8 mouse cellular contexts compared by ENCODE assay signal in genomic region chr5:93136956-93137586, GRCm38 (mm10). TPM values are rescaled to one million over a fixed set of nuclear protein-coding genes. Genes with fewer than 3 reads are reported as not detected.
DNase-seq lines count a peak whose midpoint lies in the region; ATAC-seq lines count a peak whose summit lies in the region.

No protein-coding gene starts in this region.

- H3K4me3 ChIP-seq in kidney, embryonic 15.5 days (replicated peaks), result no peak overlapping the region
- H3K4me3 ChIP-seq in heart, embryonic 12.5 days, result no peak overlapping the region
- no peak overlapping the region for H3K4me3 ChIP-seq in limb, embryonic 11.5 days (ENCODE audit: low read depth, low read length)

- ATAC-seq in kidney, embryonic 15.5 days (replicated peaks; ENCODE audit: low FRiP score), result no peak
- peak; percentile 70 for ATAC-seq in common myeloid progenitor, adult 5-6 weeks (replicated peaks; ENCODE audit: low read depth, poor library complexity, severe bottlenecking)
- ATAC-seq in heart, embryonic 12.5 days (ENCODE audit: insufficient number of reproducible peaks, low FRiP score), result peak; percentile 68
- no peak for ATAC-seq in limb, embryonic 11.5 days (ENCODE audit: insufficient number of reproducible peaks, low FRiP score, low TSS enrichment, low read depth)

- no peak for DNase-seq in kidney, postnatal 25 days
- DNase-seq in limb, embryonic 11.5 days (ENCODE audit: low spot score), result no peak
- DNase-seq in right cerebral cortex, postnatal 14 days, result peak; percentile 27
- no peak for DNase-seq in adrenal gland, adult 18-20 months (ENCODE audit: low spot score in 2 of 2)
- no peak for DNase-seq in neural tube, embryonic 10.5 days (ENCODE audit: extremely low spot score, low spot score)

- H3K27me3 ChIP-seq in kidney, embryonic 15.5 days, result no peaks in the 10 kb centered on the region
- H3K27me3 ChIP-seq in heart, embryonic 12.5 days (replicated peaks), result no peaks in the 10 kb centered on the region
- H3K27me3 ChIP-seq in limb, embryonic 11.5 days (ENCODE audit: control insufficient read depth, insufficient read depth, low read length), result no peaks in the 10 kb centered on the region

- H3K4me1 ChIP-seq in kidney, embryonic 15.5 days, result peaks cover 50% of the 10 kb centered on the region
- H3K4me1 ChIP-seq in heart, embryonic 12.5 days (replicated peaks), result peaks cover 57% of the 10 kb centered on the region
- peaks cover 44% of the 10 kb centered on the region for H3K4me1 ChIP-seq in limb, embryonic 11.5 days (ENCODE audit: control insufficient read depth, insufficient read depth, low read length)

- no peak overlapping the region for H3K9ac ChIP-seq in kidney, embryonic 15.5 days
- 0 out of 2 replicates have a peak overlapping the region, but pooled peaks have one; percentile 37 for H3K9ac ChIP-seq in heart, embryonic 12.5 days
- H3K9ac ChIP-seq in limb, embryonic 11.5 days (ENCODE audit: low read length), result no peak overlapping the region

- WGBS in kidney, embryonic 15.5 days, result 59% methylated on average over 5 of the region's 5 CpGs
- 22% methylated on average over 5 of the region's 5 CpGs for WGBS in heart, embryonic 12.5 days
- WGBS in limb, embryonic 11.5 days, result 76% methylated on average over 5 of the region's 5 CpGs

- peak overlapping the region; percentile 79 for H3K27ac ChIP-seq in kidney, embryonic 15.5 days
- peak overlapping the region; percentile 97 for H3K27ac ChIP-seq in heart, embryonic 12.5 days (ENCODE audit: poor library complexity, severe bottlenecking)
- H3K27ac ChIP-seq in limb, embryonic 11.5 days (replicated peaks; ENCODE audit: low read depth, low read length), result peak overlapping the region; percentile 38; the same call in 1 of the 2 replicates

- H3K36me3 ChIP-seq in kidney, embryonic 15.5 days, result peaks cover 40% of the 10 kb centered on the region
- peaks cover 29% of the 10 kb centered on the region for H3K36me3 ChIP-seq in heart, embryonic 12.5 days
- H3K36me3 ChIP-seq in limb, embryonic 11.5 days (ENCODE audit: control insufficient read depth, insufficient read depth, low read length), result peaks cover 6% of the 10 kb centered on the region; the same call in 1 of the 2 replicates

- no peaks in the 10 kb centered on the region for H3K9me3 ChIP-seq in kidney, embryonic 15.5 days (replicated peaks)
- H3K9me3 ChIP-seq in heart, embryonic 12.5 days (replicated peaks), result no peaks in the 10 kb centered on the region; the same call in 1 of the 2 replicates
- no peaks in the 10 kb centered on the region for H3K9me3 ChIP-seq in limb, embryonic 11.5 days (ENCODE audit: control insufficient read depth, low read length)

- H3K4me2 ChIP-seq in kidney, embryonic 15.5 days, result no peak overlapping the region
- H3K4me2 ChIP-seq in heart, embryonic 12.5 days, result peak overlapping the region; percentile 48
- H3K4me2 ChIP-seq in limb, embryonic 11.5 days (ENCODE audit: low read depth, severe bottlenecking), result no peak overlapping the region

RNA-seq across cellular contexts. Expression of gene Sept11, which starts 43.8 kb away (rescaled TPM):
- 221 and 222 TPM in 2 replicates for polyA plus RNA-seq in kidney, embryonic 15.5 days (2015; fragmentation: Nextera tagmentation; extraction: Ambion mirVana)
- total RNA-seq in common myeloid progenitor, adult 5-6 weeks (2017), result 66.4 and 67.9 TPM in 2 replicates
- polyA plus RNA-seq in heart, embryonic 12.5 days (2016; fragmentation: Nextera tagmentation; extraction: Ambion mirVana), result 115 and 123 TPM in 2 replicates
- 276 and 282 TPM in 2 replicates for polyA plus RNA-seq in limb, embryonic 11.5 days (2014; fragmentation: Nextera tagmentation; extraction: Ambion mirVana)
- total RNA-seq in adrenal gland, adult 18-20 months (2021), result 10 to 100 TPM; 31.9 to 41.2 TPM

Comparison
In these comparisons a context has a peak if more than half of its experiments do, and no peak if none do; other contexts are left out.
1. ATAC-seq: peak in common myeloid progenitor, adult 5-6 weeks (single experiment) and heart, embryonic 12.5 days (single experiment); none in kidney, embryonic 15.5 days (single experiment) and limb, embryonic 11.5 days (single experiment).
2. H3K27ac ChIP-seq: peak in every context shown above with its lines; median percentile 97 in heart, embryonic 12.5 days; 79 in kidney, embryonic 15.5 days; 38 in limb, embryonic 11.5 days.